Mouse (Mus musculus): ENCODE results near the gene Tfap2a.

- TF ChIP-seq POLR2A (IDR thresholded peaks at IDR 0.05; ENCODE audit: insufficient read depth, low read depth, low read length) (no peak), CTCF (IDR thresholded peaks at IDR 0.05; ENCODE audit: insufficient read depth, low read depth, low read length) (no peak)
These were observed 2.6 kb downstream of the Tfap2a start for GRCm38 (mm10) chr13:40735416-40736106.
